Mouse (Mus musculus) E14TG2a.4 (cell line): Measurements from ENCODE around the gene Ccr1.

Experiments used
- CTCF ChIP-seq: conservative IDR thresholded peaks from 2 replicates; pipeline ENCODE4 v1.5.1; 2014; ENCODE audit warnings: low read length
- POU5F1 ChIP-seq: IDR thresholded peaks from 2 replicates; pipeline ENCODE4 v1.6.1; 2014; ENCODE audit warnings: low read length, borderline replicate concordance

GRCm38 (mm10) chr9:123997719-123998118, 29.2 kb upstream of the Ccr1 start:
- TF ChIP-seq CTCF, result no peak
- TF ChIP-seq POU5F1, result no peak
